Mouse (Mus musculus): Measurements from ENCODE around the gene Helz.

DNA sequence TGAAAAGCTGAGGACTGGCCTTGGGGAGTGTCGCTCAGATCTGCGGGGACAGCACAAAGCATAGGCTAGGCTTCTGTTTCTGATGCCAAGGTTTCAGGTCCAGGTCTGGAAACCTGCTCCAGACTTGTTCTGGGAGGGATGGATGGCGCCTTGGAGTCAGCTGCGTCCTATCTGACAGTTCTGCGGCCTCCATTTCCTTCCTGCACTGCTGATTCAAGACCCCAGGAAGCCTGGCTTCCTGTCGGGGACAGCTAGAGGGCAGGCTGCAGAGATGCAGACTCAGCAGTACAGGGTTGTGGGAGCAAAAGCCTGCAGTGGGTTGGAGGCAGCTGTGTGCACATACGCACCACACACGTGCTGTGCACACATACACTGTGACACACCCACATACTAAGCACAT, 18.4 kb upstream of the Helz start:
- TF ChIP-seq HCFC1 (IDR thresholded peaks at IDR 0.05; ENCODE audit: borderline replicate concordance, insufficient read depth, low read length): no peak
- TF ChIP-seq ZNF384 (IDR thresholded peaks at IDR 0.05; ENCODE audit: low read depth, low read length): no peak
- TF ChIP-seq CHD2 (IDR thresholded peaks at IDR 0.05; ENCODE audit: low read depth, low read length): no peak
- TF ChIP-seq MAFK (IDR thresholded peaks at IDR 0.05; ENCODE audit: insufficient read depth, low read depth, low read length): peak; percentile 87
- TF ChIP-seq ZC3H11A (IDR thresholded peaks at IDR 0.05; ENCODE audit: borderline replicate concordance, low read depth, low read length): no peak
